Mouse (Mus musculus) ES-E14 (cell line): ENCODE results near the gene Rasgrf2. TPM values are rescaled to one million over a fixed set of nuclear protein-coding genes. Genes with fewer than 3 reads are reported as not detected.

Source experiments
- DNase-seq: peaks from one replicate; pipeline ENCODE4 v3.0.0-alpha.2; 2013; ENCODE audit warnings: low read depth, low spot score
- H3K27ac ChIP-seq: 2 replicates; pipeline ENCODE4 v1.5.1; 2012; ENCODE audit warnings: low read depth, mild to moderate bottlenecking, low read length, moderate library complexity, mixed read lengths; ENCODE audit not compliant: poor library complexity, insufficient read depth, severe bottlenecking
- H3K36me3 ChIP-seq: 2 replicates; pipeline ENCODE4 v1.6.1; 2012; ENCODE audit warnings: mild to moderate bottlenecking, low read length, moderate library complexity, mixed read lengths; ENCODE audit not compliant: control insufficient read depth, poor library complexity, insufficient read depth, severe bottlenecking
- H3K4me1 ChIP-seq, 2 experiments: fragments of 150-350 bp in 1 of 2; sonication (generic) in 1 of 2; 2 replicates each; pipeline ENCODE4 v1.6.1; 2012; ENCODE audit warnings: low read length in 2 of 2, mild to moderate bottlenecking in 1 of 2, mixed read lengths in 1 of 2; ENCODE audit not compliant: control insufficient read depth in 2 of 2, insufficient read depth in 2 of 2, poor library complexity in 1 of 2
- H3K4me3 ChIP-seq, 2 experiments: fragments of 150-350 bp in 1 of 2; sonication (generic) in 1 of 2; 2 replicates each; pipeline ENCODE4 v1.5.1; 2012; ENCODE audit warnings: low read length in 2 of 2, low read depth in 1 of 2, mild to moderate bottlenecking in 1 of 2, mixed read lengths in 1 of 2; ENCODE audit not compliant: insufficient read depth in 1 of 2, poor library complexity in 1 of 2, severe bottlenecking in 1 of 2
- H3K9ac ChIP-seq: 2 replicates; pipeline ENCODE4 v1.6.1; 2012; ENCODE audit warnings: low read depth, mild to moderate bottlenecking, low read length, mixed read lengths; ENCODE audit not compliant: poor library complexity, insufficient read depth, severe bottlenecking
- H3K9me3 ChIP-seq: fragments of 150-350 bp; sonication (generic); 2 replicates; pipeline ENCODE4 v1.6.1; 2012; ENCODE audit warnings: low read depth, mild to moderate bottlenecking, low read length; ENCODE audit not compliant: control insufficient read depth, insufficient read depth
- CHD2 ChIP-seq: IDR thresholded peaks from 2 replicates; pipeline ENCODE4 v1.6.1; 2014; ENCODE audit warnings: mild to moderate bottlenecking, low read depth, low read length, inconsistent platforms
- HCFC1 ChIP-seq: IDR thresholded peaks from 2 replicates; pipeline ENCODE4 v1.6.1; 2012; ENCODE audit warnings: low read length, inconsistent platforms, borderline replicate concordance; ENCODE audit not compliant: insufficient read depth
- MAFK ChIP-seq: IDR thresholded peaks from 2 replicates; pipeline ENCODE4 v1.6.1; 2014; ENCODE audit warnings: mild to moderate bottlenecking, low read depth, low read length, inconsistent platforms; ENCODE audit not compliant: insufficient read depth
- ZC3H11A ChIP-seq: IDR thresholded peaks from 2 replicates; pipeline ENCODE4 v1.6.1; 2012; ENCODE audit warnings: low read depth, mild to moderate bottlenecking, inconsistent platforms, low read length, borderline replicate concordance
- ZNF384 ChIP-seq: IDR thresholded peaks from 2 replicates; pipeline ENCODE4 v1.6.1; 2012; ENCODE audit warnings: low read depth, low read length, inconsistent platforms
- in situ Hi-C, 2 experiments: fragments of 600-800 bp; cut with MboI; formaldehyde crosslinking; loops; one replicate each; pipeline ENCODE4 v1.15.1; 2025; ENCODE audit warnings: low sequenced_read_pairs in 2 of 2, inconsistent platforms in 1 of 2; ENCODE audit not compliant: unreplicated experiment in 2 of 2
- total RNA-seq: library from RNA; depleted of rRNA; stranded (reverse); fragments of 300-350 nt; gene quantifications from 2 replicates; pipeline ENCODE4 v1.2.3, GENCODE M21; 2012

Rasgrf2 gene
- total RNA-seq, 1 experiment: 0.40 TPM

DNA sequence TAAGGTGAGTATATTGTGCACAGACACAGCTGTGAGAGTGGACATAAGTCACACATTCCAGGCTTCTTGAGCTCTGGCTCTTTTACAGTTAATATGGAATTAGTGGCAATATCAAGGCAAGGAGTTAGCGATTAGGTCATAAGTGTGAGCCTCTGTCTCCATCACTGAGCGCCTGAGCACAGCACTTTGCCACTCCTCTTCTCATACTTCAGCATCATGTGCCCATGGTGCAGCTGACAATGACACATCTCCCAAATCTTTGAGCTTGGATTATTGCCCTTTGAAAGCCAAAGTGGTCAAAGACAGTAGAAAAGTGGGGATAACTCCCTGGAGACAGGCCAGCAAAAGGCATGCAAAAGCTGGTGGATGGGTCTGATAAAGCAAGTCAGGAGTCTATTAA is 175.8 kb downstream of the Rasgrf2 start:
- in situ Hi-C loops: no loop called here
- DNase-seq: no peak
- Histone ChIP-seq H3K36me3 (no peaks in the 10 kb centered on the region), H3K9ac (no peak overlapping the region), H3K27ac (no peak overlapping the region), H3K9me3 (no peaks in the 10 kb centered on the region), H3K4me3 (no peak overlapping the region), H3K4me1 (no peaks in the 10 kb centered on the region)
- TF ChIP-seq MAFK (no peak), ZNF384 (no peak), HCFC1 (no peak), CHD2 (no peak)

GRCm38 (mm10) chr13:91955175-91955574 is 176.3 kb downstream of the Rasgrf2 start:
- H3K4me1 ChIP-seq: no peaks in the 10 kb centered on the region
- no peaks in the 10 kb centered on the region for H3K36me3 ChIP-seq
- no peak overlapping the region for H3K4me3 ChIP-seq
- no peaks in the 10 kb centered on the region for H3K9me3 ChIP-seq
- H3K27ac ChIP-seq: no peak overlapping the region
- H3K9ac ChIP-seq: no peak overlapping the region
- no peak for TF ChIP-seq ZNF384
- no peak for TF ChIP-seq ZC3H11A
- no peak for TF ChIP-seq HCFC1
- TF ChIP-seq MAFK: no peak
- TF ChIP-seq CHD2: no peak
- in situ Hi-C loops: no loop called here
- no peak for DNase-seq

GRCm38 (mm10) chr13:91940113-91940512 is 191.3 kb downstream of the Rasgrf2 start:
- in situ Hi-C loops: no loop called here
- Histone ChIP-seq H3K27ac (no peak overlapping the region), H3K4me1 (no peaks in the 10 kb centered on the region), H3K9ac (no peak overlapping the region), H3K36me3 (no peaks in the 10 kb centered on the region), H3K4me3 (no peak overlapping the region), H3K9me3 (no peaks in the 10 kb centered on the region)
- DNase-seq: no peak
- TF ChIP-seq CHD2 (no peak), ZNF384 (no peak), ZC3H11A (no peak), MAFK (no peak), HCFC1 (no peak)

DNA sequence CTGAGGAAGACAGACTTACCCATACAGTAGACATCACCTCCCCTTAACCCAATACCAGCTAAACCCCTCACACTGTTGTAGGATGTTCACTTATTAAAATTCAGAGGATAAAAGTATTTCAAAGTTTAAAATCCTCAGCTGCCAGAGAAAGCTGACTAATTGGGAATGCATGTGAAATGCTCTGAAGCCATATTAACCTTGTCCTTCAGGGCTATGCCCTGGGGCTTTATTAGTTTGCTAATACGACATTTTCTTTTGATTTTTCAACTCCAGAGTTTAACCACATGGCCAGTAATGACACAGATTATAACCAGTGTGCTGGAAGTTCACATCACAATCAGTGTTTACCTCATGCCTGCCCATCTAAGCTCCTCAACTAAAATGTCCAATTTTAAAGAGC is 192.6 kb downstream of the Rasgrf2 start:
- H3K27ac ChIP-seq: no peak overlapping the region
- H3K9ac ChIP-seq: no peak overlapping the region
- H3K36me3 ChIP-seq: no peaks in the 10 kb centered on the region
- no peaks in the 10 kb centered on the region for H3K9me3 ChIP-seq
- no peak for TF ChIP-seq HCFC1
- no peak for TF ChIP-seq CHD2
- no peak for TF ChIP-seq ZNF384
- TF ChIP-seq MAFK: no peak
- TF ChIP-seq ZC3H11A: no peak
- no peaks in the 10 kb centered on the region for H3K4me1 ChIP-seq
- in situ Hi-C loops: no loop called here
- no peak overlapping the region for H3K4me3 ChIP-seq
- no peak for DNase-seq

DNA sequence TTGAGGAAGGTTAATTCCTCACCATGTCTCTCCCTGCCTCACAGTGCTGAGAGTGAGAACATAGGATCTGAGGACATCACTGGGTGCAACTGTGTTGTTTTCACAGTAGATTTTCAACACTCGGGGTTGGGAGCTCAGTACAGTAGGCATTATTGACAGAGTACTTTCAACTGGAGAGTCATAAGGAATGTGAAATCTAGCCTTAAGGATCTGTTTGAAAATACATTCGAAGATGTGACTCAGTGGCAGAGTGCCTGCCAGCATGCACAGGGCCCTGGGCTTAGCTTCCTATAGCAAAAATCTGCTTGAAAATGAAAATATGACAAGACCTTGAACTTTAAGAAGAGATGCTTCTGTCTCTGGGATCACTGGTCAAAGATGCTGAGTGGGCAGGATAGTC is 194.2 kb downstream of the Rasgrf2 start:
- no peak for DNase-seq
- in situ Hi-C loops: no loop called here
- Histone ChIP-seq H3K4me1 (no peaks in the 10 kb centered on the region), H3K4me3 (no peak overlapping the region), H3K36me3 (no peaks in the 10 kb centered on the region), H3K9me3 (no peaks in the 10 kb centered on the region), H3K27ac (no peak overlapping the region), H3K9ac (no peak overlapping the region)
- TF ChIP-seq HCFC1 (no peak), MAFK (no peak), CHD2 (no peak), ZC3H11A (no peak), ZNF384 (no peak)
